Mouse (Mus musculus): Measurements from ENCODE around the gene Ano3. TPM values are rescaled to one million over a fixed set of nuclear protein-coding genes. Genes with fewer than 3 reads are reported as not detected.
"Not testable (repeated sequence)": the region's sequence is repeated elsewhere in the genome, so short reads cannot be mapped to it uniquely, and the experiment has no call there.

The Ano3 gene
- 0.17 and 0.20 TPM in 2 replicates for polyA plus RNA-seq (2015; fragmentation: Nextera tagmentation; extraction: Ambion mirVana)

DNA sequence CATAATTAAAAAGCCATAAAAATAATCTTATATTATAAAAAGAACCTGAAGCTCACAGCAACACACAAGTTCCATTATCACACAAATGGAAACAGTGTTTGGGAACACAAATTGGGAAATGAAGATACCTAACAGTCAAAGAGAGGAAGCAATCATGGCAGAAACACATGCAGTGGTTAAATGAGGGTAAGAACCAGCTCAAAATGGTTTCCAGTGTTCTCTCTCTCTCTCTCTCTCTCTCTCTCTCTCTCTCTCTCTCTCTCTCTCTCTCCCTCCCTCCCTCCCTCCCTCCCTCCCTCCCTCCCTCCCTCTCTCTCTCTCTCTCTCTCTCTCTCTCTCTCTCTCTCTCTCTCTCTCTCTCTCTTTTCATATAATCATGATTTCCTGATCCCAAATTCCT lies at the start of gene Ano3:
Ano3 (minus strand) TSS at position 101 of the 400 bp plus-strand sequence.
- not testable (repeated sequence) for H3K27me3 ChIP-seq (ENCODE audit: control insufficient read depth, insufficient read depth, low read length); ATAC-seq (replicated peaks; ENCODE audit: extremely low read depth, insufficient read depth, low FRiP score); H3K27ac ChIP-seq (ENCODE audit: low read length); H3K9me3 ChIP-seq (replicated peaks; ENCODE audit: control insufficient read depth, low read length); H3K36me3 ChIP-seq (ENCODE audit: control insufficient read depth, insufficient read depth); H3K4me1 ChIP-seq (ENCODE audit: control insufficient read depth, insufficient read depth, low read length)
- H3K4me2 ChIP-seq (ENCODE audit: low read depth, low read length) = peak within 1 kb of the TSS; percentile 68
- H3K9ac ChIP-seq (ENCODE audit: low read length) = 0 out of 2 replicates have a peak within 1 kb of the TSS, but pooled peaks have one; percentile 20
- H3K4me3 ChIP-seq (ENCODE audit: low read length) = peak within 1 kb of the TSS; percentile 43

- H3K4me2 ChIP-seq (ENCODE audit: low read depth, low read length) = no peak overlapping the region
- no peak overlapping the region for H3K27ac ChIP-seq (ENCODE audit: low read length)
- H3K9me3 ChIP-seq (replicated peaks; ENCODE audit: control insufficient read depth, low read length) = no peaks in the 10 kb centered on the region
- no peak overlapping the region for H3K4me3 ChIP-seq (ENCODE audit: low read length)
- H3K36me3 ChIP-seq (ENCODE audit: control insufficient read depth, insufficient read depth) = no peaks in the 10 kb centered on the region
- WGBS = 68% methylated on average over 1 of the region's 1 CpGs
- H3K9ac ChIP-seq (ENCODE audit: low read length) = no peak overlapping the region
- ATAC-seq (replicated peaks; ENCODE audit: extremely low read depth, insufficient read depth, low FRiP score) = no peak
- no peaks in the 10 kb centered on the region for H3K4me1 ChIP-seq (ENCODE audit: control insufficient read depth, insufficient read depth, low read length)
- no peaks in the 10 kb centered on the region for H3K27me3 ChIP-seq (ENCODE audit: control insufficient read depth, insufficient read depth, low read length)
Measured at GRCm38 (mm10) chr2:110990071-110990470, 39.3 kb upstream of the Ano3 start.

DNA sequence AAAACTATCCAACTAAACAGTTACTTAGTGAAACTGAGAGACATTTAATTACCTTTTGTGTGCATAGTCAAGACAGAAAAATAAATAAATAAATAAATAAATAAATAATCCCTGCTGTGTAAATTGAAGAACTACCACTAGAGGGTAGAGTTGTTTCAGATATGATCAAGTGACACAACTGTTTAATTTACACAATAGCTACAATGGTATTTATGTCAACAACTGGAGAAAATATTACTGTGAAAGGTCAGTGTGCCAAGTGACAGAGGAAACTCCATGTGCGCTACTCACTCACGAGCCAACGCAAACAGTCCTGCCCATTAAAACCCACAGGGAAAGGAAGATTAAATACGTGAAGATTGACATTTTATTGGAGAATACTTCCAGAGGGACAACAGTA lies 38.8 kb upstream of the Ano3 start:
- Histone ChIP-seq H3K4me2 (ENCODE audit: low read depth, low read length) (no peak overlapping the region), H3K4me1 (ENCODE audit: control insufficient read depth, insufficient read depth, low read length) (no peaks in the 10 kb centered on the region), H3K27me3 (ENCODE audit: control insufficient read depth, insufficient read depth, low read length) (no peaks in the 10 kb centered on the region), H3K4me3 (ENCODE audit: low read length) (no peak overlapping the region), H3K27ac (ENCODE audit: low read length) (no peak overlapping the region), H3K36me3 (ENCODE audit: control insufficient read depth, insufficient read depth) (no peaks in the 10 kb centered on the region), H3K9me3 (replicated peaks; ENCODE audit: control insufficient read depth, low read length) (no peaks in the 10 kb centered on the region), H3K9ac (ENCODE audit: low read length) (no peak overlapping the region)
- ATAC-seq (replicated peaks; ENCODE audit: extremely low read depth, insufficient read depth, low FRiP score) = no peak
- 71% methylated on average over 4 of the region's 4 CpGs for WGBS

- H3K9ac ChIP-seq (ENCODE audit: low read length) = no peak overlapping the region
- no peak overlapping the region for H3K4me3 ChIP-seq (ENCODE audit: low read length)
- no peaks in the 10 kb centered on the region for H3K36me3 ChIP-seq (ENCODE audit: control insufficient read depth, insufficient read depth)
- no peak for ATAC-seq (replicated peaks; ENCODE audit: extremely low read depth, insufficient read depth, low FRiP score)
- WGBS = 75% methylated on average over 2 of the region's 2 CpGs
- no peak overlapping the region for H3K4me2 ChIP-seq (ENCODE audit: low read depth, low read length)
- no peaks in the 10 kb centered on the region for H3K27me3 ChIP-seq (ENCODE audit: control insufficient read depth, insufficient read depth, low read length)
- H3K9me3 ChIP-seq (replicated peaks; ENCODE audit: control insufficient read depth, low read length) = no peaks in the 10 kb centered on the region
- H3K27ac ChIP-seq (ENCODE audit: low read length) = no peak overlapping the region
- H3K4me1 ChIP-seq (ENCODE audit: control insufficient read depth, insufficient read depth, low read length) = no peaks in the 10 kb centered on the region
Measured at GRCm38 (mm10) chr2:110985853-110986271, 35.1 kb upstream of the Ano3 start.

DNA sequence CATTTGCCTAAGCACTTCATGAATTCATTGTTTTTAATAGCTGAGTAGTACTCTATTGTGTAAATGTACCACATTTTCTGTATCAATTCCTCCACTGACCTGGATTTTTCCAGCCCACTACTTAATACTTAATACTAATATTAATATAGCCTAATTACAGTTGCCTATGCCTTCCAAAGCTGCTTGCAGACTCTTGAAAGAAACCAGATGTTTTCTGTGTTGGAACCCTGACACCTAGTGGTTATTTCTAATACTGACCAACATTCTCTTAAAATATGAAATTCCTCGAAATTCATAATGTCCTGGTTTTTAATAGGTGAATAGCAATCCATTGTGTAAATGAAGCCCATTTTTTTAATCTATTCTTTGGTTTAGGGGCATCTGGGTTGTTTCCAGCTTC lies 31.0 kb upstream of the Ano3 start:
- Histone ChIP-seq H3K4me1 (ENCODE audit: control insufficient read depth, insufficient read depth, low read length) (no peaks in the 10 kb centered on the region), H3K4me2 (ENCODE audit: low read depth, low read length) (no peak overlapping the region), H3K36me3 (ENCODE audit: control insufficient read depth, insufficient read depth) (no peaks in the 10 kb centered on the region), H3K27me3 (ENCODE audit: control insufficient read depth, insufficient read depth, low read length) (no peaks in the 10 kb centered on the region), H3K27ac (ENCODE audit: low read length) (no peak overlapping the region), H3K9ac (ENCODE audit: low read length) (no peak overlapping the region), H3K4me3 (ENCODE audit: low read length) (no peak overlapping the region), H3K9me3 (replicated peaks; ENCODE audit: control insufficient read depth, low read length) (no peaks in the 10 kb centered on the region)
- WGBS = 25% methylated on average over 1 of the region's 1 CpGs
- no peak for ATAC-seq (replicated peaks; ENCODE audit: extremely low read depth, insufficient read depth, low FRiP score)

DNA sequence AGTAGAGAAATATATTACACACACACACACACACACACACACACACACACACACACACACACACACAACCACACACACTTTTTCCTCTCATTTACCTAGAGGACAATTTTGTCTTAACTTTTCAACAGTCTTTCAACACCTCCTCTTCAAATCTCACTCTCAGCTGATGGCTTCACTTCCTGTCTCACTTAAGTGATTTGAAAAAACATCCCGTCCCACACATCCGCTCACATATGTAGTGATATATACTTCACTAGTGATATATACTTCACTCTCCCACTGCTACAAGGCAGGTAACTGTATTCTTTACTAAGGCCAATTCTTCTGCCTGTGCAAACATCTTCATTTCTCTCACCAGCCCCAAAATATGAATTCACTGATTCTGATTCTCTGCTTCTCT lies 28.9 kb upstream of the Ano3 start:
- Histone ChIP-seq H3K27me3 (ENCODE audit: control insufficient read depth, insufficient read depth, low read length) (no peaks in the 10 kb centered on the region), H3K27ac (ENCODE audit: low read length) (no peak overlapping the region), H3K4me3 (ENCODE audit: low read length) (no peak overlapping the region), H3K9ac (ENCODE audit: low read length) (no peak overlapping the region), H3K4me1 (ENCODE audit: control insufficient read depth, insufficient read depth, low read length) (no peaks in the 10 kb centered on the region), H3K36me3 (ENCODE audit: control insufficient read depth, insufficient read depth) (no peaks in the 10 kb centered on the region), H3K4me2 (ENCODE audit: low read depth, low read length) (no peak overlapping the region), H3K9me3 (replicated peaks; ENCODE audit: control insufficient read depth, low read length) (no peaks in the 10 kb centered on the region)
- ATAC-seq (replicated peaks; ENCODE audit: extremely low read depth, insufficient read depth, low FRiP score) = no peak
- WGBS = 36% methylated on average over 2 of the region's 2 CpGs

GRCm38 (mm10) chr2:110976871-110977270 lies 26.1 kb upstream of the Ano3 start:
- Histone ChIP-seq H3K4me2 (ENCODE audit: low read depth, low read length) (no peak overlapping the region), H3K27ac (ENCODE audit: low read length) (no peak overlapping the region), H3K4me3 (ENCODE audit: low read length) (no peak overlapping the region), H3K36me3 (ENCODE audit: control insufficient read depth, insufficient read depth) (no peaks in the 10 kb centered on the region), H3K4me1 (ENCODE audit: control insufficient read depth, insufficient read depth, low read length) (no peaks in the 10 kb centered on the region), H3K9me3 (replicated peaks; ENCODE audit: control insufficient read depth, low read length) (no peaks in the 10 kb centered on the region), H3K27me3 (ENCODE audit: control insufficient read depth, insufficient read depth, low read length) (no peaks in the 10 kb centered on the region), H3K9ac (ENCODE audit: low read length) (no peak overlapping the region)
- ATAC-seq (replicated peaks; ENCODE audit: extremely low read depth, insufficient read depth, low FRiP score) = no peak
- 74% methylated on average over 2 of the region's 2 CpGs for WGBS

DNA sequence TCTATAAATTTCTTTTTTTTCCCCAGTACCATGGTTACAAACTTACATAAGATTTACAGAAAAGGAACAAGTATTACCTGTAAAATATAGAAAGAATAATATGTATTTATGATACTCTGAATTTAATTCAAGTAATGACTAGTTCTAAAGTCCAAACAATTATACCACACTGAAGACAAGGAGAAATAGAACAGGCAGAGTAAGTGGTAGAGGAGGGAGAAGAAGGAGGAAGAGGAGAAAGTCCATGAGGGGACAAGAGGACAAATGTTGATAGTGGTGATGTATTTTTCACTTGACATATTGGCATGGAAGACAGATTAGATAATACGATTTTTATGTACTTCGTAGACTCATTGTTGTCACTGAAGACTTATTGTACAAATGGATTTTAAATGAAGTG lies 19.4 kb upstream of the Ano3 start:
- no peak overlapping the region for H3K27ac ChIP-seq (ENCODE audit: low read length)
- ATAC-seq (replicated peaks; ENCODE audit: extremely low read depth, insufficient read depth, low FRiP score) = no peak
- 74% methylated on average over 2 of the region's 2 CpGs for WGBS

GRCm38 (mm10) chr2:110965398-110965797 lies 14.7 kb upstream of the Ano3 start:
- Histone ChIP-seq H3K4me1 (ENCODE audit: control insufficient read depth, insufficient read depth, low read length) (no peaks in the 10 kb centered on the region), H3K27ac (ENCODE audit: low read length) (no peak overlapping the region), H3K36me3 (ENCODE audit: control insufficient read depth, insufficient read depth) (no peaks in the 10 kb centered on the region), H3K27me3 (ENCODE audit: control insufficient read depth, insufficient read depth, low read length) (no peaks in the 10 kb centered on the region), H3K4me2 (ENCODE audit: low read depth, low read length) (no peak overlapping the region), H3K9me3 (replicated peaks; ENCODE audit: control insufficient read depth, low read length) (no peaks in the 10 kb centered on the region), H3K4me3 (ENCODE audit: low read length) (no peak overlapping the region), H3K9ac (ENCODE audit: low read length) (no peak overlapping the region)
- 82% methylated on average over 3 of the region's 3 CpGs for WGBS
- ATAC-seq (replicated peaks; ENCODE audit: extremely low read depth, insufficient read depth, low FRiP score) = no peak

More for the DNA sequence above, 19.4 kb upstream of the Ano3 start:
- Histone ChIP-seq H3K27me3 (ENCODE audit: control insufficient read depth, insufficient read depth, low read length) (no peaks in the 10 kb centered on the region), H3K4me3 (ENCODE audit: low read length) (no peak overlapping the region), H3K9me3 (replicated peaks; ENCODE audit: control insufficient read depth, low read length) (no peaks in the 10 kb centered on the region), H3K9ac (ENCODE audit: low read length) (no peak overlapping the region), H3K36me3 (ENCODE audit: control insufficient read depth, insufficient read depth) (no peaks in the 10 kb centered on the region), H3K4me1 (ENCODE audit: control insufficient read depth, insufficient read depth, low read length) (no peaks in the 10 kb centered on the region), H3K4me2 (ENCODE audit: low read depth, low read length) (no peak overlapping the region)

GRCm38 (mm10) chr2:110950432-110950803 lies 305 bp downstream of the Ano3 start:
- WGBS = 61% methylated on average over 3 of the region's 3 CpGs
- H3K27me3 ChIP-seq (ENCODE audit: control insufficient read depth, insufficient read depth, low read length) = no peaks in the 10 kb centered on the region
- no peak for ATAC-seq (replicated peaks; ENCODE audit: extremely low read depth, insufficient read depth, low FRiP score)

More at GRCm38 (mm10) chr2:110950432-110950803, 305 bp downstream of the Ano3 start:
- no peaks in the 10 kb centered on the region for H3K9me3 ChIP-seq (replicated peaks; ENCODE audit: control insufficient read depth, low read length)
- no peak overlapping the region for H3K4me3 ChIP-seq (ENCODE audit: low read length)
- no peak overlapping the region for H3K9ac ChIP-seq (ENCODE audit: low read length)
- H3K36me3 ChIP-seq (ENCODE audit: control insufficient read depth, insufficient read depth) = no peaks in the 10 kb centered on the region
- H3K4me1 ChIP-seq (ENCODE audit: control insufficient read depth, insufficient read depth, low read length) = peaks cover 2% of the 10 kb centered on the region; the same call in 1 of the 2 replicates
- no peak overlapping the region for H3K27ac ChIP-seq (ENCODE audit: low read length)
- peak overlapping the region; percentile 68 for H3K4me2 ChIP-seq (ENCODE audit: low read depth, low read length)

Data from heart, embryonic 16.5 days (tissue).